Mouse (Mus musculus) testis, adult 2 months (tissue): ENCODE data around the gene Gucd1. TPM values are rescaled to one million over a fixed set of nuclear protein-coding genes. Genes with fewer than 3 reads are reported as not detected.
"Not testable (repeated sequence)": the region's sequence is repeated elsewhere in the genome, so short reads cannot be mapped to it uniquely, and the experiment has no call there.

ENCODE experiments used
- H3K27ac ChIP-seq: fragments of 200-500 bp; 2 replicates; pipeline ENCODE4 v1.5.1; 2012; ENCODE audit warnings: low read depth, low read length; ENCODE audit not compliant: control insufficient read depth, insufficient read depth
- H3K27me3 ChIP-seq: fragments of 200-500 bp; 2 replicates; pipeline ENCODE4 v1.6.1; 2012; ENCODE audit warnings: mild to moderate bottlenecking, low read length, moderate library complexity; ENCODE audit not compliant: control insufficient read depth, insufficient read depth
- H3K36me3 ChIP-seq: fragments of 200-500 bp; 2 replicates; pipeline ENCODE4 v1.6.1; 2012; ENCODE audit warnings: mild to moderate bottlenecking, low read length; ENCODE audit not compliant: control insufficient read depth, insufficient read depth
- H3K4me1 ChIP-seq: fragments of 200-500 bp; 2 replicates; pipeline ENCODE4 v1.6.1; 2012; ENCODE audit warnings: low read length; ENCODE audit not compliant: control insufficient read depth, insufficient read depth
- H3K4me3 ChIP-seq: fragments of 200-500 bp; 2 replicates; pipeline ENCODE4 v1.5.1; 2012; ENCODE audit warnings: low read depth, mild to moderate bottlenecking, low read length, moderate library complexity, mixed read lengths; ENCODE audit not compliant: control insufficient read depth
- CTCF ChIP-seq: fragments of 200-500 bp; IDR thresholded peaks from 2 replicates; pipeline ENCODE4 v1.5.1; 2012; ENCODE audit warnings: low read depth, mild to moderate bottlenecking, inconsistent platforms, low read length, moderate library complexity; ENCODE audit not compliant: control insufficient read depth, insufficient read depth, insufficient replicate concordance
- POLR2A ChIP-seq: fragments of 200-500 bp; IDR thresholded peaks from 2 replicates; pipeline ENCODE4 v1.6.1; 2012; ENCODE audit warnings: low read depth, mild to moderate bottlenecking, inconsistent platforms, low read length, moderate library complexity; ENCODE audit not compliant: control insufficient read depth
- polyA plus RNA-seq: library from polyadenylated mRNA; depleted of rRNA; stranded (reverse); fragments of >200 nt; gene quantifications from 2 replicates; pipeline ENCODE4 v1.2.3, GENCODE M21; 2012

Gene Gucd1
- polyA plus RNA-seq, 1 experiment, result 15.1 TPM

DNA sequence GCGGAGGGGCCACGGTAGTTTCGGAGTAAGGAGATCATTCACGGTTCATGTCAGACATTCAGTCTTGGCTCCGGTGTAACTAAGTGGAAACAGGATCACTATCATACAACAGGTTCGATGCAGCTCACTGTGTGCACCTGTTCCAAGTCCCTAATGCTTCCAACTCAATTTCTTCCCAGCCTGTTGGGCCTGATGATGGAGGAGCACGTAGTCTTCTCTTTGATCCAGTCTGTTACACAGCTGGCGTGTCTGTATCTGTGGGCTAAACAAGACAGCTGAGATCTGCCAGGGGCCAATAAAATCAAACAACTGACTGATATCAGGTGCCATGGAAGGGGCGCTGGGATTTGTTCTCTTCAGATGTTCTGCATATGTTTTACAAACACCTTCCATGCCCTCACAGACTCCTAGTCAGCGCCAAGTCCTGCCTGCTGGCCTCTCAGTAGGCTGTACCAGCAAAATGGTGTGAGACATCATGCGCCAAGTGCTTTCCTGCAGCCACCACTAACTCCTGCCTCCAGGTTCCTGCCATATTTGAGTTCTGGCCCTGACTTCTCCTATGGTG is 34.8 kb downstream of the Gucd1 start:
- TF ChIP-seq POLR2A (no peak), CTCF (no peak)
- Histone ChIP-seq H3K4me3 (no peak overlapping the region), H3K4me1 (no peaks in the 10 kb centered on the region), H3K27ac (no peak overlapping the region), H3K36me3 (no peaks in the 10 kb centered on the region), H3K27me3 (no peaks in the 10 kb centered on the region)

DNA sequence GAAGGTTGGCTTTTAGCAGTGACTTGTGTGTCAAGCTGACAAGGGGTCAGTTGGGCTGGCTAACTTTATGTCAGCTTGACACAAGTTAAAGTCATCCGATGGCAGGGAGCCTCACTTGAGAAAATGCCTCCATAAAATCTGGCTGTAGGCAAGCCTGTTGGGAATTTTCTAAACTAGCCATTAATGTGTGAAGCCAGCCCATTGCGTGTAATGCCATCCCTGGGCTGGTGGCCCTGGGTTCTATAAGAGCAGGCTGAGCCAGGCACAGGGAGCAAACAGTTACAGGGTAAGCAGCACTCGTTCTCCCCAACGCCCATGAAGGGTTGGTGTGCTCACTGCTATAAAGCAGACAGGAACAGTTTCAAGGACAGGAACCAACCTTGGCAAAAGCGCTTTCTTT is 35.5 kb downstream of the Gucd1 start:
- H3K4me3 ChIP-seq, result no peak overlapping the region
- no peak overlapping the region for H3K27ac ChIP-seq
- H3K4me1 ChIP-seq, result no peaks in the 10 kb centered on the region
- H3K27me3 ChIP-seq, result no peaks in the 10 kb centered on the region
- H3K36me3 ChIP-seq, result no peaks in the 10 kb centered on the region
- TF ChIP-seq CTCF, result no peak
- TF ChIP-seq POLR2A, result no peak

DNA sequence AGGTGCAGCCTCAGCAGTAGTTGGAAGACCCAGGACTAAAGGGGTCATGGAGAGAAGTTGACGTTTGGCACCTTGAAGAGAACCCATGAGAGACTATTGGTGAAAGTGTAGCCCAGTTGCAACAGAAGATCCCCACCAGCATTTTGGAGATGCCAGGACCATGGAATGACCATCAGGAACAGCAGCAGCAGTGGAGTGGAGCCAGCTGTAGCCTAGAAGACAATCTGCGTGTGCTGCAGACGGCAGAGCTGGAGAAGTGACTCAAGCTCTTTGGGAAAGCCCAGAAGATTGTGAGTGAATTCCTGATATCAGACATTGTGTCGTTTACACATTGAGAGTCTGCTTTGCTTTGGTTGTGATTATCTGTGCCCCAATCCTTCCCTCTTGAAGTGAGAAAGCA is 36.1 kb downstream of the Gucd1 start:
- Histone ChIP-seq H3K27me3 (no peaks in the 10 kb centered on the region), H3K27ac (no peak overlapping the region), H3K4me3 (no peak overlapping the region), H3K36me3 (no peaks in the 10 kb centered on the region), H3K4me1 (no peaks in the 10 kb centered on the region)
- TF ChIP-seq POLR2A (no peak), CTCF (no peak)

DNA sequence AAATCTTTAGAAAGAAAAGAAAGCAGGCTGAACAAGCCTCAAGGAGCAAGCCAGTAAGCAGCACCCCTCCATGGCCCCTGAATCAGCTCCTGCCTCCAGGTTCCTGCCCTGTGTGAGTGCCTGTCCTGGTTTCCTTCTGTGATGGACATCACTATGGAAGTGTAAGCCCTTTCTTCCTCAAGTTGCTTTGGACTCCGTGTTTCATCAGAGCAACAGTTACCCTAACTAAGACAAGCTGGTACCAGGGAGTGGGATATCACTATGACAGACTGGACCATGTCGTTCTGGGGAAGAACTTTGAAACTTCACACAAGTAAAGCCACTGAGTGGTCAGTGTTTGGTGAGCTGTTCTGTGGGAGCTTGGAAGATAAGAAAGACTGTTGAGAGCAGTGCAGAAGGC is 37.8 kb downstream of the Gucd1 start:
- no peak overlapping the region for H3K27ac ChIP-seq
- no peaks in the 10 kb centered on the region for H3K36me3 ChIP-seq
- no peak overlapping the region for H3K4me3 ChIP-seq
- H3K27me3 ChIP-seq, result no peaks in the 10 kb centered on the region
- TF ChIP-seq POLR2A, result no peak
- TF ChIP-seq CTCF, result no peak
- H3K4me1 ChIP-seq, result no peaks in the 10 kb centered on the region

DNA sequence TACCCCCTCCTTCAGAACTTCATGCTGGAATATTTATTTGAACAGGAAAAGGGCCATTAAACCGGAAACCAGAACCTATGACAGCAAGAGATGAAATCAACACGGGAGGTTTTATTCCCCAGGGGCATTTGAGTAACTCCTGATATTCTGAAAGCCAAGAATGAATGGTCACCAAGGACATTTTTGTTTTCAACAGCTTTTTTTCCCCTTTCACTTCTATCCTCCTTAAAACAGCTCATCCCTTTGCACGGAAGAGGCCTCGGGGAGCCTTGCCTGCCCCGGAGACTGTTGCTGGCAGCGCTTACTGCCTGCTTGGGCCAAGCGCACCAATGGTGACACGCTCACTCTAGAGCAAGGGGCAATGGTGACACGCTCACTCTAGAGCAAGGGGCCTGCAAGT is 40.7 kb downstream of the Gucd1 start:
- H3K4me3 ChIP-seq, result no peak overlapping the region
- TF ChIP-seq POLR2A, result no peak
- no peak for TF ChIP-seq CTCF
- H3K27ac ChIP-seq, result no peak overlapping the region
- no peaks in the 10 kb centered on the region for H3K4me1 ChIP-seq
- H3K36me3 ChIP-seq, result no peaks in the 10 kb centered on the region
- no peaks in the 10 kb centered on the region for H3K27me3 ChIP-seq

DNA sequence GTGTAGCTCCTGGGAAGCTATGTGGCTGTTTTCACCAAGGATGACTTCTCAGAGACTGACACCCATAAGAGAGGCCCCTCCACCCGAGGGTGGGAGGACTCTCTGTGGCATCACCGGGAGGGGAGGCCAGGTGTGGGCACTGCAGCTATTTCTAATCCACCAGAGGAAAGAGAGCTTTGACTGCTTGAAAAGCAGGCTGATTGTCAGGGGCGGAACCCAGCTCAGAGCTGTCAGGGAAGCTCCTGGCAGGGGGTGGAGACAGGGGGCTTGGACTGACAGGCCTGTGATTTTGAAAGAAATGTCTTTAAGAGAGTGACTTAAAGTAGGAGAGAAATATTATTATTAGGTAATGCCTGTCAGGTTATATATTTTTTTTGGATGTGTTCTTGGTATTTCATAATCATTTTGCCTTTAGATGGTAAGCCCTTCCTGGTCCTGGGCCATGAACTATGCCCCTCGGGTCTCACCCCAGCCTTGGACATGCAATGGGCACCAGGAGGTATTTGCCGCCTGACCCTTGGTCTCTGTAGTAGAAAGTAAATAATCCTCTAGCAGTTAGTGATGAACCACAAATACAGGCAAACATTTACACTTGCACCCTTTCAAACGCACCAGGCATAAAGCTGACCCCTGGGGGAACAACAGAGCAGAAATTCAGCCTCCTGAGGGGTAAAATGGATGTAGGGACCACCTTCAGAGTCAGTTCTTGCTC is 42.5 kb downstream of the Gucd1 start:
- H3K27ac ChIP-seq, H3K4me3 ChIP-seq, H3K36me3 ChIP-seq, H3K27me3 ChIP-seq, H3K4me1 ChIP-seq: not testable (repeated sequence)

DNA sequence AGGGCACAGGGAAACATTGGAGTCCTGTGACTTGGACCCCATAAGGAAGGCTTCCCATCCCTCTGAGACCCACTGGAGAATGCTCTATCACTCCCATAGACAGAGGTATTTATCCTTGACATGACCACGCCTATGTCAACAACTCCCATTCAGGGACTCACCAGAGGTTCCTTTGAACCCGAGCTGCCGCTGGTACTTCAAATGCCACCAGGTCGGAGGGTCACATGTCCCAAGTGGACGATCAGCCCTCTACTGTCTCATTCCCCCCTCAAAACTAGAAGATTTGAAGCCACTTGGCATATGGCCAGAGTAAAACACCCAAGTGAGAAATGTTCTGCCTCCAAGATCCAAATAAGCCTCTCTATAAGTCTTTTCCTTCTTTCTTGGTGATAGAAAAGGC is 43.2 kb downstream of the Gucd1 start:
- Histone ChIP-seq H3K36me3 (no peaks in the 10 kb centered on the region), H3K27ac (no peak overlapping the region), H3K4me3 (no peak overlapping the region), H3K27me3 (no peaks in the 10 kb centered on the region), H3K4me1 (no peaks in the 10 kb centered on the region)
- TF ChIP-seq POLR2A, result no peak
- TF ChIP-seq CTCF, result no peak
